Mouse (Mus musculus): ENCODE data around the gene Brd2.

GRCm38 (mm10) chr17:34068864-34069263, 53.6 kb downstream of the Brd2 start:
- TF ChIP-seq POLR2A (IDR thresholded peaks at IDR 0.05; ENCODE audit: insufficient read depth, low read depth, low read length) (no peak), CTCF (IDR thresholded peaks at IDR 0.05; ENCODE audit: insufficient read depth, low read depth, low read length) (no peak)

Data from olfactory bulb, adult 2 months (tissue).